Comparison of ENCODE assay signal across 8 mouse cellular contexts in genomic region chr19:43440112-43440737, GRCm38 (mm10). TPM values are rescaled to one million over a fixed set of nuclear protein-coding genes. Genes with fewer than 3 reads are reported as not detected.
DNase-seq lines count a peak whose midpoint lies in the region; ATAC-seq lines count a peak whose summit lies in the region.

Gene Cnnm1, plus strand, starts transcription at chr19:43440436.

- peaks cover 3% of the 10 kb centered on the region; the same call in 1 of the 2 replicates for H3K4me1 ChIP-seq in forebrain, embryonic 14.5 days (ENCODE audit: control insufficient read depth, insufficient read depth, low read length)
- peaks cover 13% of the 10 kb centered on the region; the same call in 1 of the 2 replicates for H3K4me1 ChIP-seq in hindbrain, embryonic 12.5 days

- H3K4me2 ChIP-seq in forebrain, embryonic 14.5 days (ENCODE audit: low read length) = peak within 1 kb of the TSS; percentile 98
- H3K4me2 ChIP-seq in hindbrain, embryonic 12.5 days (replicated peaks) = peak within 1 kb of the TSS; percentile 100

- no peaks in the 10 kb centered on the region for H3K36me3 ChIP-seq in forebrain, embryonic 14.5 days (ENCODE audit: control insufficient read depth, insufficient read depth, low read length)
- H3K36me3 ChIP-seq in hindbrain, embryonic 12.5 days = no peaks in the 10 kb centered on the region

- H3K27ac ChIP-seq in forebrain, embryonic 14.5 days (ENCODE audit: low read depth, low read length) = peak within 1 kb of the TSS; percentile 14; the same call in 1 of the 2 replicates
- peak within 1 kb of the TSS; percentile 68 for H3K27ac ChIP-seq in hindbrain, embryonic 12.5 days

- WGBS in forebrain, embryonic 14.5 days = 1% methylated on average over 29 of the region's 51 CpGs
- WGBS in hindbrain, embryonic 12.5 days = under 1% methylated on average over 51 of the region's 51 CpGs

- DNase-seq in R1 (ENCODE audit: low read depth, low spot score) = peak; percentile 89
- DNase-seq in forebrain, embryonic 14.5 days (ENCODE audit: low spot score) = peak; percentile 83
- DNase-seq in layer of hippocampus, postnatal 36 days = peak; percentile 71 to 75
- DNase-seq in right cerebral cortex, postnatal 4 days = peak; percentile 75

- H3K9me3 ChIP-seq in forebrain, embryonic 14.5 days (replicated peaks; ENCODE audit: control insufficient read depth, low read length) = no peaks in the 10 kb centered on the region
- H3K9me3 ChIP-seq in hindbrain, embryonic 12.5 days (replicated peaks) = peaks cover 6% of the 10 kb centered on the region; the same call in 1 of the 2 replicates

- peak; percentile 80 for ATAC-seq in cerebellum, adult (ENCODE audit: insufficient number of reproducible peaks, low FRiP score, low TSS enrichment)
- peak; percentile 88 for ATAC-seq in forebrain, embryonic 14.5 days
- peak; percentile 86 for ATAC-seq in hindbrain, embryonic 12.5 days (ENCODE audit: low FRiP score)
- peak; percentile 89 for ATAC-seq in megakaryocyte-erythroid progenitor cell, adult 5-6 weeks (replicated peaks; ENCODE audit: low FRiP score, low TSS enrichment, poor library complexity, severe bottlenecking)
- ATAC-seq in inflammation-experienced regulatory T-cells, adult 6 months = no peak

- peak within 1 kb of the TSS; percentile 75 for H3K9ac ChIP-seq in forebrain, embryonic 14.5 days (ENCODE audit: low read length)
- peak within 1 kb of the TSS; percentile 75 for H3K9ac ChIP-seq in hindbrain, embryonic 12.5 days

- peak within 1 kb of the TSS; percentile 73 for H3K4me3 ChIP-seq in forebrain, embryonic 14.5 days (ENCODE audit: low read depth, low read length)
- peak within 1 kb of the TSS; percentile 82 for H3K4me3 ChIP-seq in hindbrain, embryonic 12.5 days

- H3K27me3 ChIP-seq in forebrain, embryonic 14.5 days (replicated peaks; ENCODE audit: control insufficient read depth, insufficient read depth, low read length) = peaks cover 31% of the 10 kb centered on the region; the same call in 1 of the 2 replicates
- peaks cover 44% of the 10 kb centered on the region for H3K27me3 ChIP-seq in hindbrain, embryonic 12.5 days

RNA-seq across cellular contexts. Expression of gene Cnnm1, which starts in this region (rescaled TPM):
- polyA plus RNA-seq in forebrain, embryonic 14.5 days (2014; fragmentation: Nextera tagmentation; extraction: Ambion mirVana) = 0.62 and 1.4 TPM in 2 replicates
- polyA plus RNA-seq in hindbrain, embryonic 12.5 days (2016; fragmentation: Nextera tagmentation; extraction: Ambion mirVana) = 0.66 and 0.67 TPM in 2 replicates
- total RNA-seq in layer of hippocampus, postnatal 36 days (2021) = 100 to 1,000 TPM; 106 to 110 TPM
- 0.27 and 2.5 TPM in 2 replicates for total RNA-seq in megakaryocyte-erythroid progenitor cell, adult 5-6 weeks (2014; fragmentation: Nextera tagmentation)
- 0.33 TPM in 1 of 2 replicates, not detected in the other for total RNA-seq in megakaryocyte-erythroid progenitor cell, adult 5-6 weeks (2017)
- not detected for polyA plus RNA-seq in inflammation-experienced regulatory T-cells, adult 6 months (2017; shearing (Covaris generic))

Comparison
In these comparisons a context has a peak if more than half of its experiments do, and no peak if none do; other contexts are left out.
1. RNA of gene Cnnm1 (total RNA-seq): 106 to 110 TPM in layer of hippocampus, postnatal 36 days; 0.27 to 2.5 TPM in megakaryocyte-erythroid progenitor cell, adult 5-6 weeks; every median in the first group is over 10 times any median in the second.
2. Peak in ATAC-seq, H3K4me3 ChIP-seq, H3K27ac ChIP-seq, H3K9ac ChIP-seq and H3K4me2 ChIP-seq in hindbrain, embryonic 12.5 days; RNA of the gene not detected or under 1 TPM.
3. Peak in every context shown above with its lines, with median percentiles within 50 percentile points of each other: DNase-seq.